ENCODE assay signal across 18 mouse cellular contexts in genomic region chr7:91853653-91854052, GRCm38 (mm10).
"Had no signal": no experiment of that assay in that cellular context is flagged by ENCODE, and none has a peak within 500 bp of the region (broad histone marks: within the 10 kb centered on the region; RNA-seq: fewer than 3 reads in every experiment).

No protein-coding gene starts in this region.

- DNase-seq: liver; liver, embryonic 13.5 days; liver, postnatal 0 days; lung, postnatal 36 days; right cerebral cortex, postnatal 25 days; right cerebral cortex, postnatal 4 days; spleen, adult 18-20 months; thymus, adult 2 months; thymus, postnatal 25 days; thymus, postnatal 4 days had no signal

- H3K9me3 ChIP-seq: liver, embryonic 13.5 days; liver, embryonic 15.5 days; lung, embryonic 15.5 days; midbrain, embryonic 13.5 days; midbrain, embryonic 15.5 days; neural tube, embryonic 13.5 days had no signal

- H3K27me3 ChIP-seq: liver, embryonic 13.5 days; liver, embryonic 15.5 days; lung, embryonic 15.5 days; midbrain, embryonic 13.5 days; midbrain, embryonic 15.5 days; neural tube, embryonic 13.5 days had no signal

- H3K36me3 ChIP-seq: liver, embryonic 13.5 days; liver, embryonic 15.5 days; lung, embryonic 15.5 days; midbrain, embryonic 13.5 days; midbrain, embryonic 15.5 days; neural tube, embryonic 13.5 days had no signal

- ATAC-seq: liver, postnatal 0 days; midbrain, embryonic 13.5 days; midbrain, embryonic 15.5 days had no signal

- H3K9ac ChIP-seq: liver, embryonic 13.5 days; liver, embryonic 15.5 days; liver, postnatal 0 days; lung, embryonic 15.5 days; midbrain, embryonic 13.5 days; midbrain, embryonic 15.5 days; neural tube, embryonic 13.5 days had no signal

- H3K4me3 ChIP-seq: liver, embryonic 13.5 days; liver, embryonic 15.5 days; lung, embryonic 15.5 days; midbrain, embryonic 13.5 days; midbrain, embryonic 15.5 days; neural tube, embryonic 13.5 days had no signal

- H3K4me1 ChIP-seq: liver, embryonic 13.5 days; liver, embryonic 15.5 days; lung, embryonic 15.5 days; midbrain, embryonic 13.5 days; midbrain, embryonic 15.5 days; neural tube, embryonic 13.5 days had no signal

- H3K4me2 ChIP-seq: liver, embryonic 11.5 days; liver, embryonic 13.5 days; liver, embryonic 15.5 days; lung, embryonic 15.5 days; midbrain, embryonic 11.5 days; midbrain, embryonic 13.5 days; midbrain, embryonic 15.5 days; neural tube, embryonic 13.5 days had no signal

- H3K27ac ChIP-seq: liver, embryonic 13.5 days; liver, embryonic 15.5 days; lung, embryonic 15.5 days; macrophage; midbrain, embryonic 13.5 days; midbrain, embryonic 15.5 days; neural tube, embryonic 13.5 days had no signal
